Mouse (Mus musculus): ENCODE measurements at regions not wholly inside any gene's neighbourhood (a gene's known extent, or its start where the extent isn't known, plus 50 kb on each side); places are given as distances from the start of the nearest gene placed in this dataset.

DNA sequence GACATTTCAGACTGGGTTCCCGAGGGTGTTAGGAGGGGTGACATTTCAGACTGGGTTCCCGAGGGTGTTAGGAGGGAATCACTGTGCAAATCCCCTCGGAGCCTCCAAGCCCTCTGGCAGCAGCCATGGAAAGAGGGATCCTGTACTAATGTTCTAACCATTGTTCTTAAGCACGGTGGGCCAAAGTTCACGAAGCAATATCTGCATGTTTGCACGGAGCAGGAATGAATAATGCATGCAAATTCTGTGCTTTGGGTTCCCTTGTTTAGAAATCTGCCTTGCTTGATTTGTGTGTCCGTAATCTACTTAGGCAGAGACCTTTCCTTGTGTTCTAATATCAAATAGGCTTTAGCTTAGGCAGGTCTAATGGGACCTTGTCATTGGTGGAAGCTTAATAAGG lies 55.9 kb upstream of the Zfp280d start:
- no peak for DNase-seq

GRCm38 (mm10) chr9:72219892-72220291 lies 54.8 kb upstream of the Zfp280d start:
- DNase-seq: peak in 1 of 2 experiments; percentile 3

- peak in 1 of 2 experiments; percentile 14 for DNase-seq
Measured at GRCm38 (mm10) chr9:72221333-72221732, 53.3 kb upstream of the Zfp280d start.

Measured in cerebellum, postnatal 10 days (tissue).